Mouse (Mus musculus): ENCODE data around the gene Fam126a. TPM values are rescaled to one million over a fixed set of nuclear protein-coding genes. Genes with fewer than 3 reads are reported as not detected.
A peak's percentile ranks its signal among the peaks of the same experiment; 100 is the strongest.

Gene Fam126a
- total RNA-seq, 2 experiments from 2014 or later = 4.7 to 9.0 TPM

GRCm38 (mm10) chr5:23964599-23965165 is 65.8 kb downstream of the Fam126a start:
- H3K4me3 ChIP-seq = no peak overlapping the region
- H3K27ac ChIP-seq = no peak overlapping the region
- TF ChIP-seq CTCF (IDR thresholded peaks at IDR 0.05) = no peak
- intact Hi-C loops (cut with DNase I) = no loop called here
- no peak for DNase-seq

GRCm38 (mm10) chr5:23953047-23953446 is 77.4 kb downstream of the Fam126a start:
- intact Hi-C loops (cut with DNase I) = no loop called here
- Histone ChIP-seq H3K27ac (no peak overlapping the region), H3K4me3 (no peak overlapping the region)
- DNase-seq = no peak
- TF ChIP-seq CTCF (IDR thresholded peaks at IDR 0.05) = no peak

GRCm38 (mm10) chr5:23948071-23948470 is 82.4 kb downstream of the Fam126a start:
- intact Hi-C loops (cut with DNase I) = no loop called here
- Histone ChIP-seq H3K4me3 (no peak overlapping the region), H3K27ac (no peak overlapping the region)
- DNase-seq = no peak
- TF ChIP-seq CTCF (IDR thresholded peaks at IDR 0.05) = no peak

- no peak overlapping the region for H3K4me3 ChIP-seq
- intact Hi-C loops (cut with DNase I) = no loop called here
- TF ChIP-seq CTCF (IDR thresholded peaks at IDR 0.05) = no peak
- no peak for DNase-seq
- H3K27ac ChIP-seq = no peak overlapping the region
Measured at GRCm38 (mm10) chr5:23945056-23945455, 85.4 kb downstream of the Fam126a start.

- TF ChIP-seq CTCF (IDR thresholded peaks at IDR 0.05) = no peak
- intact Hi-C loops (cut with DNase I) = no loop called here
- no peak overlapping the region for H3K27ac ChIP-seq
Measured at GRCm38 (mm10) chr5:23943534-23943933, 87.0 kb downstream of the Fam126a start.

GRCm38 (mm10) chr5:23923481-23924165 is 106.9 kb downstream of the Fam126a start:
- no peak overlapping the region for H3K27ac ChIP-seq
- intact Hi-C loops (cut with DNase I) = no loop called here
- no peak for TF ChIP-seq CTCF (IDR thresholded peaks at IDR 0.05)
- no peak for DNase-seq
- no peak overlapping the region for H3K4me3 ChIP-seq

More at GRCm38 (mm10) chr5:23943534-23943933, 87.0 kb downstream of the Fam126a start:
- no peak overlapping the region for H3K4me3 ChIP-seq
- no peak for DNase-seq

- intact Hi-C loops (cut with DNase I) = no loop called here
- no peak overlapping the region for H3K27ac ChIP-seq
- DNase-seq = no peak
- no peak for TF ChIP-seq CTCF (IDR thresholded peaks at IDR 0.05)
- H3K4me3 ChIP-seq = no peak overlapping the region
Measured at GRCm38 (mm10) chr5:23922516-23923291, 107.8 kb downstream of the Fam126a start.

GRCm38 (mm10) chr5:23921316-23921715 is 109.2 kb downstream of the Fam126a start:
- Histone ChIP-seq H3K27ac (no peak overlapping the region), H3K4me3 (no peak overlapping the region)
- intact Hi-C loops (cut with DNase I) = no loop called here
- TF ChIP-seq CTCF (IDR thresholded peaks at IDR 0.05) = no peak
- DNase-seq = no peak

- Histone ChIP-seq H3K4me3 (no peak overlapping the region), H3K27ac (peak overlapping the region; percentile 63)
- no peak for TF ChIP-seq CTCF (IDR thresholded peaks at IDR 0.05)
- no peak for DNase-seq
- intact Hi-C loops (cut with DNase I) = no loop called here
Measured at GRCm38 (mm10) chr5:23919892-23920731, 110.4 kb downstream of the Fam126a start.

- Histone ChIP-seq H3K27ac (no peak overlapping the region), H3K4me3 (no peak overlapping the region)
- DNase-seq = no peak
- no peak for TF ChIP-seq CTCF (IDR thresholded peaks at IDR 0.05)
- intact Hi-C loops (cut with DNase I) = no loop called here
Measured at GRCm38 (mm10) chr5:23917301-23917700, 113.2 kb downstream of the Fam126a start.

- Histone ChIP-seq H3K4me3 (no peak overlapping the region), H3K27ac (no peak overlapping the region)
- no peak for TF ChIP-seq CTCF (IDR thresholded peaks at IDR 0.05)
- no peak for DNase-seq
- intact Hi-C loops (cut with DNase I) = no loop called here
Measured at GRCm38 (mm10) chr5:23911556-23911955, 118.9 kb downstream of the Fam126a start.

GRCm38 (mm10) chr5:23909256-23909655 is 121.2 kb downstream of the Fam126a start:
- no peak overlapping the region for H3K27ac ChIP-seq
- DNase-seq = no peak
- H3K4me3 ChIP-seq = no peak overlapping the region
- intact Hi-C loops (cut with DNase I) = no loop called here
- TF ChIP-seq CTCF (IDR thresholded peaks at IDR 0.05) = no peak
